ENCODE assay signal across 9 mouse cellular contexts in the genomic region with DNA sequence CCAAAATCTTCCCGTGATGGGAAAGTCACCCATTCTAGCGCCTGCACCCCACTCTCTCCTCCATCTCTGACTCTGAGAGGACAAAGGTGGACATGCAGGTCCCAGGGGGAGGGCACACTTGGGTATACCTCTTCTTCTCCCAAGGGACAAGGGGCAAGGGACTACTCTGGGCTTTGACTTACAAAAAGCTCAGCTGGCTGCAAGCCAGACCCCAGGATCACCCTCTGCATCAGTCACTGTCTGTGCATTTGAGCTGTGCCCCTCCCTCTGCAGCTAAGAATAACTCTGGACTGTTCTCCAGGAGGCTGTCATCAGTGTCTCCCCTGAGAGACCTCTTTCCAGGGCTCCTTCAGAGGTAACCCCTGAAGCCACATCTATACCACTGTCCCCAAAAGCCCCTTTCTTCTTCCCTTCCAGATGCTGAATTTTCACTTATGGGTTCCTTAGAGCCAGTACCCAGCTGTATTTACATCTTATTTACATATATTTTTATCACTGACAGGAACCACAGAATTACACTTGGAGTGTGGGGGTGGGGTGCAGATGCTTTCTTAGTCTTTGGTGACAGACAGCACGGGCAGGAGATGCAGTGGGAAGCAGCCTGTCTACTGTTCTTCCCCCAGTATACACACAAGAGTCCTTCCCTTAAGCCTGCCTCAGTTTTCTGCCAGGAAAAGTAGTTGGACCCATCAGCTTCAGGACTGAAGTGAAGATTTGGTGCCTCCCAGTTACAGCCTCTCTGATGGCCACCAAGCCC.
DNase-seq lines count a peak whose midpoint lies in the region; ATAC-seq and TF ChIP-seq lines count a peak whose summit lies in the region.
"Had no signal": no experiment of that assay in that cellular context is flagged by ENCODE, and none has a peak within 500 bp of the region (broad histone marks: within the 10 kb centered on the region; RNA-seq: fewer than 3 reads in every experiment).

No protein-coding gene starts in this region.

- peak overlapping the region; percentile 75 for H3K9ac ChIP-seq in heart, embryonic 13.5 days
- H3K9ac ChIP-seq in embryonic facial prominence, embryonic 15.5 days, result no peak overlapping the region

- intact Hi-C loops in heart, postnatal 25 days (cut with DNase I), result no loop called here

- no peak for TF ChIP-seq POLR2A in cerebellum, adult 2 months (IDR thresholded peaks at IDR 0.05; ENCODE audit: borderline replicate concordance, insufficient read depth, low read length)

- no peaks in the 10 kb centered on the region for H3K9me3 ChIP-seq in heart, embryonic 13.5 days
- H3K9me3 ChIP-seq in embryonic facial prominence, embryonic 15.5 days (replicated peaks), result no peaks in the 10 kb centered on the region
- no peaks in the 10 kb centered on the region for H3K9me3 ChIP-seq in limb, embryonic 10.5 days (replicated peaks)

- H3K27ac ChIP-seq in heart, embryonic 13.5 days (replicated peaks), result peak overlapping the region; percentile 93
- peak overlapping the region; percentile 28; the same call in 1 of the 2 replicates for H3K27ac ChIP-seq in embryonic facial prominence, embryonic 15.5 days (replicated peaks)
- peak overlapping the region; percentile 94 for H3K27ac ChIP-seq in limb, embryonic 10.5 days
- H3K27ac ChIP-seq in cerebellum, adult 2 months (ENCODE audit: insufficient read depth, low read length), result no peak overlapping the region
- H3K27ac ChIP-seq: macrophage had no signal

- TF ChIP-seq CTCF in cerebellum, adult 2 months (IDR thresholded peaks at IDR 0.05; ENCODE audit: borderline replicate concordance, insufficient read depth, low read depth, low read length), result no peak

- DNase-seq in heart, postnatal 25 days (ENCODE audit: low spot score), result no peak
- peak; percentile 72 for DNase-seq in 3T3-L1 (ENCODE audit: low read depth, low spot score)
- DNase-seq in limb, embryonic 10.5 days (ENCODE audit: low spot score), result no peak
- no peak for DNase-seq in thymus, postnatal 25 days
- no peak for DNase-seq in cerebellum, adult 2 months

- H3K4me2 ChIP-seq in heart, embryonic 13.5 days, result peak overlapping the region; percentile 54
- no peak overlapping the region for H3K4me2 ChIP-seq in embryonic facial prominence, embryonic 15.5 days (replicated peaks)

- H3K4me1 ChIP-seq in heart, embryonic 13.5 days, result peaks cover 97% of the 10 kb centered on the region
- peaks cover 59% of the 10 kb centered on the region for H3K4me1 ChIP-seq in embryonic facial prominence, embryonic 15.5 days
- H3K4me1 ChIP-seq in limb, embryonic 10.5 days, result peaks cover 80% of the 10 kb centered on the region
- peaks cover 4% of the 10 kb centered on the region; the same call in 1 of the 2 replicates for H3K4me1 ChIP-seq in cerebellum, adult 2 months (ENCODE audit: control insufficient read depth, insufficient read depth, low read length)

- no peak for ATAC-seq in heart, embryonic 13.5 days (ENCODE audit: extremely low read depth, insufficient number of reproducible peaks, low FRiP score, low TSS enrichment)
- ATAC-seq in embryonic facial prominence, embryonic 15.5 days (ENCODE audit: insufficient number of reproducible peaks, low FRiP score, low TSS enrichment, low read depth), result 0 out of 2 replicates have a peak, but pooled peaks have one; percentile 44
- ATAC-seq in activated CD4-positive, CD25-positive, alpha-beta regulatory T cell, adult 4 months, result no peak

- no peak overlapping the region; the same call in 1 of the 2 replicates for H3K4me3 ChIP-seq in heart, embryonic 13.5 days
- H3K4me3 ChIP-seq in embryonic facial prominence, embryonic 15.5 days (replicated peaks), result no peak overlapping the region
- peak overlapping the region; percentile 38; the same call in 1 of the 2 replicates for H3K4me3 ChIP-seq in limb, embryonic 10.5 days
- no peak overlapping the region for H3K4me3 ChIP-seq in cerebellum, adult 2 months (replicated peaks; ENCODE audit: insufficient read depth, low read depth, low read length)

- no peaks in the 10 kb centered on the region; the same call in 1 of the 2 replicates for H3K36me3 ChIP-seq in heart, embryonic 13.5 days
- H3K36me3 ChIP-seq in embryonic facial prominence, embryonic 15.5 days, result no peaks in the 10 kb centered on the region
- H3K36me3 ChIP-seq in limb, embryonic 10.5 days, result peaks cover 19% of the 10 kb centered on the region

- no peaks in the 10 kb centered on the region for H3K27me3 ChIP-seq in heart, embryonic 13.5 days (replicated peaks)
- H3K27me3 ChIP-seq in embryonic facial prominence, embryonic 15.5 days, result no peaks in the 10 kb centered on the region
- H3K27me3 ChIP-seq in limb, embryonic 10.5 days (ENCODE audit: low read depth, poor library complexity, severe bottlenecking), result no peaks in the 10 kb centered on the region
- H3K27me3 ChIP-seq in cerebellum, adult 2 months (ENCODE audit: control insufficient read depth, insufficient read depth, low read length), result no peaks in the 10 kb centered on the region; the same call in 1 of the 2 replicates

- WGBS in heart, embryonic 13.5 days, result 31% methylated on average over 3 of the region's 3 CpGs
- 34% methylated on average over 3 of the region's 3 CpGs for WGBS in embryonic facial prominence, embryonic 15.5 days
- 61% methylated on average over 3 of the region's 3 CpGs for WGBS in limb, embryonic 10.5 days
- WGBS in cerebellum, adult 2 months, result 77% methylated on average over 3 of the region's 3 CpGs
